Mouse (Mus musculus) inflammation-experienced regulatory T-cells, adult 6 months (primary cell): Measurements from ENCODE around the gene Mat2a. TPM values are rescaled to one million over a fixed set of nuclear protein-coding genes. Genes with fewer than 3 reads are reported as not detected.
"Not testable (repeated sequence)": the region's sequence is repeated elsewhere in the genome, so short reads cannot be mapped to it uniquely, and the experiment has no call there.

Experiments used
- ATAC-seq: one replicate; pipeline ENCODE4 v1.8.0; 2017
- polyA plus RNA-seq, 3 experiments: library from polyadenylated mRNA; unstranded; fragments of 100-300 nt; shearing (Covaris generic); gene quantifications; one replicate each; pipeline ENCODE4 v1.2.1; 2017

The Mat2a gene
- polyA plus RNA-seq, result 100 to 1,000 TPM; 217 to 228 (median 219) TPM

DNA sequence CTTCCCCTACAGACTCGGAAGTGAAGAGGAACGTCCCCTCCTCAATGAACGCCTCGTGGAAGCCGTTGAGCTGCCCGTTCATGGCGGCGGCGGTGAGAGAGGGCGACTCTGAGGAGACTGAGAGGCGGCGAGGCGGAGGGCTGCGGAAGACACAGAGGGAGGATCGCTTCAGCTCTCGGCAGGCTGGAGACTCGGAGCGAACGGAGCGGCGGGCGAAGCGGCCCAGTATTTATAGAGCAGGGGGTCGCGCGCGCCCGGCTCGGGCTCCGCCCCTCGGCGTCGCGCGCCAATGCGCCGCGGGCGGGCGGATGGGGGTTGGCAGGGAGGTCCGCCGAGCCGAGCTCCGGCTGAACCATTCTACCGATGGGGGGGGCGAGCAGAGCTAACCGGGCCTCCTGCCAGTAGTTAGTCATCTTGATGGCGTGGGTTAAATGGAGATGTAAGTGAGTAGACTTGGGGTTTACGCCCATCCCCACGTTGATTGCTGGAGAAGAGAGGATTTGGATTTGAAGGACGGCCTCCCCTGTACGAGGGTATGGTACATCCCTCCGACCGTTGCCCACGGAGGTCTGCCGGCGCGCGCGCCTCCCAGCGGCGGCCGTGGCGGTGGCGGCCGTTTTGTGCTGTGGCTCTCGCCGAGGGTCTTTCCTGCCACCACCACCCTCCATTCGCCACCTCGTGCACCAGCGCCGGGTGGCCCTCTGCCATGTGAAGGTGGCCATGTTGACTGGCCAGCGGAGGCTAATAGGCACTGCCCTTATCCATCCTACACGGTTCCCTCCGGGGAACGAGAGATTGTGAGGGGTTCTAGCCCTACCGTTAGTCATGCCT, at the start of gene Mat2a:
Gene Mat2a, minus strand, starts transcription at position 204 of the 831 bp plus-strand sequence.
- peak; percentile 69 for ATAC-seq

DNA sequence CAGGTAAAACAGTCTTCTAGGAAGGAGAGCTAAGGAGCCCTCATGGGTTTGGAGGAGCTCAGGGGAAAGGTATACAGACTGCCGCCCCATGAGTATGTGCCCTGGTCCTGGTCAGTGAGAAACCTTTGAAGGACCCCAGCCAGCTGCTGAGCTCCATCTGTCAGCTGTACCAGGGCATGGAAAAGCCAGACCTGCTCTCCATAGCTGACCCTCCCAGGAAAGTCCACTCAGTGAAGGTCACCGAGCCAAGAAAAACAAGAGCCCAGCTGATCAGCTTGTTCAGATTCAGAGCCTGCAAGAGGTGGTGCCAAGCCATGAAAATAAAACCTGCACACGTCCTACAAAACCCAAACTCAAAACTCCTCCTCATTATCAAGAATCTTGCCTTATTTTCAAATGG, 49.5 kb upstream of the Mat2a start:
- no peak for ATAC-seq

DNA sequence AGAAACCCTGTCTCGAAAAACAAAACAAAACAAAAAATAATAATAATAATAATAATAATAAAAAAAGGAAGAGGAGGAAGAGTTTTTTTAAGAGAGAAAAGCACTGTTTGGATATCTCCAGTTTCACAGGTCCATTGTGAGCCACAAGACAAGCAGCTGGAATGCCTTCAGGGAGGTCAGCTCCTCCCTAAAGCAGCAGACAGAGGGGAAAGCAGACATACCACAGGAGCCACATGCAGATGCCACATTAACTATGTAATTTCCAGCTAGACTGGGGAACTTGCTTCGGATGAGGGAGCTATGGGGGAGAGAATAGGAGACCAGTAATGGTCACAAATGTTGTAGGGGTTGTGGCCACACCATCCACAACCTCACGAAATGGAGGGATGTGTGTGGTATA, 47.9 kb upstream of the Mat2a start:
- ATAC-seq, result no peak

DNA sequence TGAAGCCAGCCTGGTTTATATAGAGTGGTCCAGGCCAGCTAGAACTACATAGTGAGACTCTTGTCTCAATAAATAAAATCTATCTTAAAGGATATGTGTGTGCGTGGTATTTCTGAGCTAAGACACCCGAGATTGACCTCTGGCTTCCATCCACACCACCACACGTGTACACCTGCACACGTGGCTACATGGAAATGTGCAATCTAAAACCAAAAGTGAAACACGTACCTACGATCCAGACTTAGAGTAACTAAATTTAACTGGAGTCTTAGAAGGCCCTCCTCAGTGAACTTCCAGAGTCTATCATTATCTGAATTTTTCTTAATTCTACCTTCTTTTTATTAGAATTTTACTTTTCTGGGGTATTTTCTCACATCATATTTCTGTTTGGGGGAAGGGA, 46.9 kb upstream of the Mat2a start:
- peak; percentile 75 for ATAC-seq

DNA sequence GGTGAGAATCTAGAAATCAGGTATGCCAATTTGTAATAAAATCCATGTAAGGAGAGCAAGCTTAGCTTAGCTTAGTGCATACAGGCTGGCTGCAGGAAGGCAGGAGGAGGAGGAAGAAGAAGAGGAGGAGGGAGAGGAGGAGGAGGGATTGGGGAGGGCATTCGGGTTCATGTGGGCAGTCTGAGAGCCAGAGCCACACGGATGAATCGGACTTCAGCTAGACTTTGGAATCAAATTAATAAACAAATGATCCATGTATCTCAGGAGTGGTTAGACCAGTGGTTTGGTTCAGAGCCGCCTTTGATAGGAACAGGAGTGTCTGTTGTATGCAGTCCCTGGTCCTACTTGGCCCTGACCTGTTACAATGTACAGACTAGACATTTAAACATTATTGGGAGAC, 45.5 kb upstream of the Mat2a start:
- no peak for ATAC-seq

DNA sequence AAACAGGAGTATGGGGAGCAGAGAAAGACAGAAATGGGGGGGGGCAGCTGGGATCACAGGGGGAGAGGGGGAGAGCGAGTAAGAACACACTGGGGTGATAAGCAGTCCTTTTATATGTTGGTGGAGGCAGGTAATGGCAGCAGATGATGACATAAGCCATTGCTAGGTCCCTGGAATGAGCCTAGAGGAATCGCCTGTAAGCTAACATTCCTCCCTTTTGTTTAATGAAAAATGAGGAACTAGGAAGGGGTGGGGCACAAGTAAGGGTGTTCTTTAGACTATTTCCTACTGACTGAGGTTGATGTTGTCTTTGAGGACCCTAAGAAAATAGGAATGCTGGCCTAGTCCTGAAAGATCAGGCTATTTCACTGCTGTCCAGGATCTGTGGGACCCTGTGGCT, 42.8 kb upstream of the Mat2a start:
- ATAC-seq, result no peak

DNA sequence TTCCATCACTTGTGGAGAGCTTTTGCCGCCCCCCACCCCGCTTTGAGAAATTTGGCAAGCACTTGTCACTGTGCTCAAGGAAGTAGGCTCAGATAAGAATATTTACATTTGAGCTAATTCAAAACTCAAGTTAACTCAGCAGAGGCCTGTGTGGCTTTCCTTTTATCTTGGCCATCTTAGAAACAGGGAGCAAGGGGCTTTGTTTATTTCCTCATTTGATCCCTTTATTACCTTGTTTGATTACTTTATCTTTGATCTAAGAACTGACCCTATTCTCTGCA, 41.0 kb upstream of the Mat2a start:
- no peak for ATAC-seq

DNA sequence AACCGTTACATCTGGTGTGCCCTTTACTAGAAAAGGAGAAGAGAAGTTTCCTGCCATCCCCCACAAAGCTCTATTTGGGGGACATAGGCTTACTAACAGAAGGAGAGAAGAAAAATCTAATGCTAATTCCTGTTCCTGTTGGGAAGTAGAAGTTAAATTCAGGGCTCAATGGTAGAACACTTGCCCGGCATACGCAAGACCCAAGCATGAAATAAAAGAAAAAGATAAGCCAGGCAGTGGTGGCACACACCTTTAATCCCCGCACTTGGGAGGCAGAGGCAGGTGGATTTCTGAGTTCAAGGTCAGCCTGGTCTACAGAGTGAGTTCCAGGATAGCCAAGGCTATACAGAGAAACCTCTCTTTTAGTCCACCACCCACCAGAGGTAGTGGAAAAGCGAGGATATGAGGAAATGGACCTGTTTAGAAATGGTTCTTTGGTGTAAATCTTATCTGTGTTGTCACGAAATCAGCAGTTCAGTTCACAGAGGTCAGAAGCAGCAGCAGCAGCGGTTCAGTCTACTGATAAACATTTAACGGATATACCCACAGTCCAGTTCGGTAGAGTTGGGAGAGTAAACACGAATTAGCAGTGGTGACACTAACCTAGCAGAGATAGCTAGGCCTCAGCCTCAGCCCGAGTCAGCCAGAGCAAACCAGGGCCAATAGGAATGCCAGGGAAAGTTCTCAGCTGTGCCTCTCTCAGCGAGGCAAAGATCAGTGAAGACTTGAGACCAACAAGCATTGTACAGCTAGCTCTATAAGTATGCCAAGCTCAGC, 40.5 kb upstream of the Mat2a start:
- ATAC-seq, result no peak

DNA sequence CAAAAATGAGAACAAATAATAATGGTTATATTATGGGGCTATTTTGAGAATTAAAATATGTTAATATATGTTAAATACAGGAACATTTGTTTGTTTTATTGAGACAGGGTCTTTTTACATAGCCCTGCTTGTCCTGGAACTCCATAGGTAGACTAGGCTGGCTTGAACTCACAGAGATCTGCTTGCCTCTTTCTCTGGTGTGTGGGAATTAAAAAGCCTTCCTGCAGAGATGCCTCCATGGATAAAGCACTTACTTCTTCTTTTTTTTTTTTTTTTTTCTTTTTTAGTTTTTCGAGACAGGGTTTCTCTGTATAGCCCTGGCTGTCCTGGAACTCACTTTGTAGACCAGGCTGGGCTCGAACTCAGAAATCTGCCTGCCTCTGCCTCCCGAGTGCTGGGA, 39.3 kb upstream of the Mat2a start:
- not testable (repeated sequence) for ATAC-seq

DNA sequence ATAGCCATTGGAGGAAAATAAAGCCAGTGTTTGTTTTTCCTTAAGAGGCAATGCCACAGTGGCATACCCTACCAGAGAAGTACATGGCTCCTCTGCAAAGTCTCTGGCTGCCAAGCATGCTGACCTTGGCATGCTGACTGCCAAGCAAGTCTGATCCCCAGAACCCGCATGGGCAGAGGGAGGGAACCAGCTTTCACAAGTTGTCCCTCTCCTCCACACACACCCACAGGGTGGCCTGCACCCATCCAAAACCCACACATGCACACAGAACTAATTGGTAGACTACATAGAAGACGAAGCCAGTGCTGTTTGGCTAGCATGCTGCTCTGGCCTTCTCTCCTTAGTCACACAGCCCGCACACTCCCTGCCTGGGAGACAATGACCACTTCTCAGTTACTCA, 38.3 kb upstream of the Mat2a start:
- ATAC-seq, result no peak

DNA sequence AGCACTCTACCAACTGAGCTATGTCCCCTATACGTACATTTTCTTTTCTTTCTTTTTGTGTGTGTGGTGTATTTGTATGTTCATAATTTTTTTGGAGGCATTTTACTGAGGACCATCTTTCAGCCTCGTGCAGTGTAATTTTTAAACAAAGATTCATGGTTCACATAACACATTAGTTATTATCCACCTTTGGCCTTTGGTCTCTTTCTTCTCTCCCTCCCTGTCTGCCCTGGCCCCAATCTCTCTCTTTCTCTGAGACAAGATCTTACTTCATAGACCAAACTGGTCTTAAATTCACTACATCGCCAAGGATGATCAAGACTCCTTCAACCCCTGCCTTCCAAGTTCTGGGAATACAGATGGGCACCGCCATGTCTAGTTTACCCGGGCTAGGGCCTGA, 37.5 kb upstream of the Mat2a start:
- no peak for ATAC-seq

DNA sequence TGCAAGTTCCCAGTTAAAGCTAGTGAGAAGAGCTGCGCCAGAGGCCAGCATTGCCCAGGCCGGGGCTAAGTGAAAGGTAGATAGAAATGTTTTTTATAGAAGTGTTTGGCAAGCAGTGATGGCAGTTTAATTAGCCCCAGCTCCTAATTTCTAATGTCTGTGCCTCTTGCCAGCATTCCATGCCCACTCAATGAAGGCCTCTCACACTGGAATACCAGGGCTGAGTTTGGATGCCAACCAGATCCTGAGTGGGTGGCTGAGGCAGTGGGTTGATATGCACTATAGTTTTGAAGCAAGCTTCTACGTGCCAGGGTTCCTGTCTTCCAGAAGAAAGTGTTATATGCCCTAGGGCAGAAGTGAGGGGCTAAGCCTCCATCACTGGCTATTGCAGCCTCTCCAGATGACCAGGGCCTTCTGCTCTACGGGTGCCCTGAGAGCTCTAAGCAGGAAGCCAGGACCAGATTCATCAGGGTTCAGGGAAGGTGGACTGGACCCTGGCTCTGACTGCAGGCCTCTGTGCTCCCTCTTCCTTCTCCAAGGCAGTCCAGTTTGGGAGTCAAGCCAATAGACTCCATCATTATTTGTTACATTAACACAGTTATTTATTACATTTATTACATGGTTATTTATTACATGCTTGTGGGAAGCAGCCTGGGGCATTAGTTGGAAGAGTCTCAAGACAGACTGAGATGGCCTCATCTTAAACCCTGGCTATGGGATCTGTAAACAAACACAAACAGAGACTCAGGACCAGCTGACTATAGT, 36.0 kb upstream of the Mat2a start:
- ATAC-seq, result no peak

DNA sequence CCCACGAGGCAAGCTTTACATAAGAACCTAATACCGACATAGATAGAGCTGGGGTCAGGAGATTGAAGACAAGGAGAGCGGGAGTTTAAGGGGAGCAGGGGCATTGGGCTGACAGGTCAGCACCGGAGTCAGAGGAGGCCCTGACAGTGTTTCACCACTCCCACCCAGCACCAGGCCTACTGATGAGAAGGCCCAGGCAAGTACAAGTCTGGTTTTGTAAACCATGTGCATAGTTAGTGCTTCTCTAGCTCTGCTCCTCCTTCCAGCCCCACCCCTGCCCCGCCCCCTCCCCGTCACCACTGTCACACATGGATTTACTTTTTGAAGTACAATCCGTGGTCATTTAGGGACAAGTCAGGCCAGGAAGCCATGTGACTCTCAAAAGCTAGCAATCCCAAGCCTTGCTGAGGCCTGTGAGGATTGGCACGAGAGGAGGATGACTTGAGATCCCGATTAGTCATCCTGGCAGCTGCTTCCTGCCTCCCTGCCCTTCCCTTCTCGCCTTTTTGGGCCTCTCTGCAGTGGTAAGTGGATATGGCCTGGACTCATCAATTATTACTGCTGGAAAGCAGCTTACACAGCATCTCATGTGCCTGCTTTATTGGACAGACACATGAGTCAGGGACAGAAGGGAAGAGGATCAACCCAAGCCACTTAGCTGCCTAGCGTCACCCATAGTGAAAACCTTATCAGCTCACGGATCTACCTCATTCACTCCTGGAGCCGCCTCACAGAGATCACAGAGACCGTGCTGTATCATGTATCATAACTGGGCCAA, 34.1 kb upstream of the Mat2a start:
- no peak for ATAC-seq

DNA sequence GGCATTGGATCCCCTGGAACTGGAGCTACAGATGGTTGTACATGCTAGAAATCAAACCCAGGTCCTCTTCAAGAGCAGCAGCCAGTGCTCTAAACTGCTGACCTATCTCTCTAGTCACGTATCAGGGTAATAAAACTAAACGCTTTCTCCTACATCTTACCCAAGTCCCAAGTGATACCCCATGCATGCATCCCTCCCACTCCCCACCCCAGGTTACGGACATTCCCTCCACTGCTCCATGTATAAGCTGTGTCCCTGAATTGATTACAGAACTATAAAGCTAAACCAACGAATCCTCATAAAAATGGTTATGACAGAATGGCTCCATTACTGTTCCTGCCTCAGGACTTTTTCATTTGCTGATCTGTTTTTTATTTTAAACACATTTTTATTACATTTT, 26.8 kb upstream of the Mat2a start:
- no peak for ATAC-seq

DNA sequence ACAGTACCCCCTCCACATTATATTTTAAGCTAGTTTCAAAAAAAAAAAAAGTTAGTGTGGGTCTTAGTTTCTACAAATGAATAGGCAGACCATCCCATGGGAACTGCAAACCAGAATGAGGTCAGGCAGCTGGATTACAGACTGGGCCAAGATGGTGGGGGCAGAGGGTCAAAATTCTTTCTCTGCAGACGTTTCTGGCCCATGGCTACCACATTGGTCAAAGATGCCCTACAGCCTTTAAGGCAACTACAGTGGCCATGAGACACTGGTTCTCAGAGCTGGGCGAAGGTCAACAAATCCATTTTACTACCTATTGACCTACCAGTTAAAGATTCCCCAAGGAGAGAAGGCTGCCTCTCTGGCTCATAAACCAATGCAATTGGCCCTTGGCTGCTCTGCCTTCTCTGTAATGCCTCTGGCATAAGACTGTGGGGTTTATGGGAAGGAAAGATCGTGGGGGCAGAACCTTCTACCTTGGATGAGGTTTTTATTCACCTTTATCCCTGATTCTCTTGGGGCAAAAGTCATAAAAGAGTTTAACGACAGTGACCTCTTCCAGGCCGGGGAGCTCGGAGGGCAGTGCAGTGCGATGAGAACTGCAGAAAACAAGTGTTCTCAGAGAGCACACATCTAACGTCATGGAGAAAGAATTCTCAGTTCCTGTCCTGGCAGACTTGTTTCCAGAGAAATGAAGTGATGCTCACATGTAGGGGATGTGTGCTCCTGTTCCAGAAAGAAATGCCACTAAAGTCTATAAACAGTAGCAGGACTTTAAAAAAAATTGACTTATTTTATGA, 26.2 kb upstream of the Mat2a start:
- ATAC-seq, result no peak

DNA sequence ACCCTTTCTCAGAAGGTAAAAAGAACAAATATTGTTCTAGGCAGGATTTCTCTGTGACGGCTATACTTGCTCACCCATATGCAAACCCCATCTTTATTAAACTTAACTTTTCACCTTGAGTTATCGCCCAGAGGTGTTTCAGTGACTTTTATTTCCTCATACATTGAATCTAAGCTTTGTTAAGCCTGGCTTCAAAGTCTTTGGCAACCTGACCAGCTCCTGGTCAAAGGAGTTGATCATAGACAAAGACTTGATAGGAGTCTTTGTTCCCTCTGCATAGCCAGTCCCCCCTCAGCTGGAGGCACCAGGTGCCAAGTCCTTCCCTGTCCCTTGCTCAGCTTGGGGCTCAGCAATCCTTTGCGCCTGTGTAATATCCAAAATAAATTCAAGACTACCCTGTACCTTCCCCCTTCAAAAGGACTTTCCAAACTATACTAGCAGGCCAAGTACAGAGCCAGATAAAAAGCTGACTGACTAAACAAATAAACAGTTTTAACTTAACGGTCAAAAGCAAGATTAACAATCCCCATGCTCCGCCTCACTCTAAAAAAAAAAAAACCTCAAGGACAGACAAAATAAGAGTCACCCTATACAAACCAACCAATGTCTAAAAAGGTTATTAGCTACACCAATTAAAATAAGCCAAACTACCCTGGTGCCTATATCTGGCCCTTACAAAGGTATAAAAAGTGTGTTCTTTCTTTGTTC, 23.3 kb upstream of the Mat2a start:
- ATAC-seq, result not testable (repeated sequence)

DNA sequence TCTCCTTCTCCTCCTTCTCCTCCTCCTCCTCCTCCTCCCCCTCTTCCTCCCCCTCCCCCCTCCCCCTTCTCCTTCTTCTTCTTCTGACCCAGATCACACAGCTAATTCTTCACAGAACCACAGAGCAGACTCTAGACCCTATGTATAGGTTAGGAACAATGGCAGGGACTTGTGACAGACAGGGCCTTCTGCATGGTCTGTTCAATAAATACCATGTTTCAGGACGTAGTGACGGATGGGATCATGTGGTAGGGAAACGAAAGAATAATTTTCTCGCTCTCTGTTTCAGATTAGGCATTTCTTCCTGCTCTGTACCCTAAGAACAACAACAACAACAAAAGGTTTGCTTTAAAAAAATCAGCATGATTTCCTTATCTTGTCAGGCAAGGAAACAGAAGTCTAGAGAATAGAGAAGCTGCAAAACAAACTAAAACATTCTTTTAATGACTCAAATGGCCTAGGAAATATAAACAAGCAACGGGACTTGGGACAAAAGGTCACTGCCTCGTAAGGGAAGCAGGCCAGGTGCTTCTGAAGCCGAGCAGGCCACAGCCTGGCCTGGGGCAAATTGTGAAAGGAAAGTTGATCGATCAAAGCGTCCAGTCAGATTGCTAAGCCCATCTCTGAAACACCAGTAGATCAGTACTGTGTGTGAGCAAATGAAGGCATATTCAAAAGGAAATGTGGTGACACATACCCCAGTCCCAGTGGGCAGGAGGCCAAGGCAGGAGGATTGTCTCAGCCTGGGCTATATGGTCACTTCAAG, 20.9 kb upstream of the Mat2a start:
- no peak for ATAC-seq

DNA sequence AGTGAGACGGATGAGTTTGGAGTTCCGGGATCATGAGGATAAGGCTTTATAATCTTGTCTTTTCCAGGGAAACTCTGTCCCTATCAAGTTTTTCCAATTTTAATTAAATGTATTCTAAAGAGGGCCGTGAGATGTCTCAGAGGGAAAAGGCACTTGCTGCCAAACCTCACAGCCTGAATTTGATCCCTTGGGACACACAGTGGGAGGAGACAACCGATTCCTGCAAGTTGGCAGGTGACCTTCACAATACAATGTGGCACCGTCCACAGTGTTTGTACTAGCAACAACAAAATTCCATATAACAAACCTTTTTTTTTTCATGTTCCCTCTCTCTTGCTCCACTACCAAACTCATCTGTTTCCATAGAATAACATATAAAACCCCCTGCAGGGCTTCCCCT, 19.6 kb upstream of the Mat2a start:
- ATAC-seq, result no peak

DNA sequence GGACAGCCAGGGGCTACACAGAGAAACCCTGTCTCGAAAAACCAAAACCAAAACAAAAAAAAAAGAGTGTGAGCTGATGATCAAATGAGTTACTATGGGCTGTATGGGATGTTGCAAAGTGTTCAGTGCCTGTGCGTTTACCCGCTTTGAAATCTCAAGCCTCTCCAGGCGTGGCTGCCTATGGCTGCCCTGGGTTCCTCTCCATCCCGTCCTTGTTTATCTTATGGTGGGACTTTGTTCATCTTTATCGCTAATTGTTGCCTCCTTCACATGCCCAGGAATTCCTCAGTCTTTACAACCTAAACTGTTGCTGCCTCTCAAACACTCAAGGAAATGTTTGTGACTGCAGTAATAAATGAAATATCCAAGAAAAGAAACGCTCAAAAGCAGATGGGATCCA, 19.1 kb upstream of the Mat2a start:
- ATAC-seq, result no peak

DNA sequence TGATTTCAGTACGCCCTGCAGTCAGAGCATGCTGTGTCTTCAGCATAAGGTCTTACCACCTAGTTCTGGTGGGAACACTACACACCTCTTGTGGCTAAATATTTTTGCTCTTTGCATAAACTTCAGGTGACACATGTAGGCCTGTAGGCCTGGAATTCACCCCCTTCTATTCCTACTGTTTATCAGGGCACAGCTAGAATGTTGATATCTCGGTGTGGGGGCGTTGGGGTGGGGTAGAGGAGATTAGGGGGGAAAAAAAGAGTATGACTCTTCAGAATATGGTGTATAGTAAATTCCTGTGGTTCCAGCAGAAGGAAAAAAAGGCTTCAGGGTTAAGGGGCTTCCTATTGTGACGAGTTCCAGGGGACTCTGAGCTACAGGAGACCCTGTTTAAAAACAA, 17.2 kb upstream of the Mat2a start:
- no peak for ATAC-seq
